Mouse (Mus musculus) gastrocnemius, postnatal 4 days (tissue): ENCODE results near the gene Mxi1. TPM values are rescaled to one million over a fixed set of nuclear protein-coding genes. Genes with fewer than 3 reads are reported as not detected.
A peak's percentile ranks its signal among the peaks of the same experiment; 100 is the strongest.

Source experiments
- DNase-seq, 2 experiments: peaks; one replicate each; pipeline ENCODE4 v3.0.0; 2021 to 2022; ENCODE audit warnings: low spot score in 2 of 2, mixed read lengths in 2 of 2
- long read RNA-seq, 2 experiments: library from polyadenylated mRNA; stranded (forward); transcript quantifications; one replicate each; pipeline ENCODE4 v2.0.0; 2021
- total RNA-seq, 2 experiments: library from RNA; stranded (reverse); gene quantifications; 2 replicates each; pipeline ENCODE4 v1.2.3; 2021

Mxi1 gene
- total RNA-seq = 10 to 100 TPM; 27.0 to 28.4 TPM
- long read RNA-seq, experiment 1, transcript Mxi1-203 (6 exons, 2,340 nt) = major isoform, 25 of 42 reads
- long read RNA-seq, experiment 1, transcript Mxi1-201 (6 exons, 2,627 nt) = minor isoform, 11 of 42 reads
- long read RNA-seq, experiment 1, partial matches to known transcripts = 2 of 42 reads
- long read RNA-seq, experiment 1, other reads (novel, unspliced or antisense) = 4 of 42 reads
- long read RNA-seq, experiment 2, full-length matches to known transcripts = 53 of 59 reads
- long read RNA-seq, experiment 2, partial matches to known transcripts = 3 of 59 reads
- long read RNA-seq, experiment 2, other reads (novel, unspliced or antisense) = 3 of 59 reads

DNA sequence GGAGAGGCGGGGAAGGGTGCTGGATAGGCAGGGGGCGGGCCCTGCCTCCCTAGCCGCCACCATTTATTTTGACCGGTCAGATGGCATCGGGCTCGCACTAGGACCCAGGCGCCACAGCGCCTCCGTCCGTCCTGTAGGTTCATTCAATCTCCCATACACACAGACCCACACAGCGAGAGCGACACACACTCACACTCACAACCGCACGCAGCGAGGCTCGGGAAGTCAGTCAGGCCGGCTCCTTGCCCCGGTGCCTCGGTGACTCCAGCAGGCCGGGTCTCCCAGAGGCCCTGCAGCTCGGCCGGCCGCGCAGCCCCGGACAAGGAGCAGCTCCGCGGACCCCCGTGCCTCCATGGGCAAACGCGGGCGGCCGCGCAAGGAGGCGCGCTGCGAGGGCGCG is at the start of gene Mxi1:
Mxi1 (plus strand) TSS at position 171 of the 400 bp plus-strand sequence.
- DNase-seq = peak; percentile 55 to 71

DNA sequence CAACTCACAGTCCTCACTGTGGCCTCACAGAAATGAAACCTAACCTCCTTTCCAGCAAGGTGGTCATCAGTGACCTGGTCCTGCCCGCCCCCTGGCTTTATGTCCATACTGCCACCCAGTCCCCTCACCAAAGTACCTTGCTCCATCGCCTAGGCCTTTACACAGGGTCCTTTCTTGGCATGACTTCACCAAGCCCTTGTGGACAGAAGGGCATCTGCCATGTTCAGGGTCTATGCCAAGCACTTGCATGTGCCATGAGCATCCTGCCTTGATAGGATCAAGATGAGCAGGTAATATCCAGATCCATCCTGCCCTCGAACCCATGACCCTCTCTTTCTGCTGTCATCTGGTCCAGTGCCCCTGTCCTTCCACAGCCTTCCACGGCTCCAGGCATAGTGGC is 49.5 kb upstream of the Mxi1 start:
- DNase-seq = no peak

DNA sequence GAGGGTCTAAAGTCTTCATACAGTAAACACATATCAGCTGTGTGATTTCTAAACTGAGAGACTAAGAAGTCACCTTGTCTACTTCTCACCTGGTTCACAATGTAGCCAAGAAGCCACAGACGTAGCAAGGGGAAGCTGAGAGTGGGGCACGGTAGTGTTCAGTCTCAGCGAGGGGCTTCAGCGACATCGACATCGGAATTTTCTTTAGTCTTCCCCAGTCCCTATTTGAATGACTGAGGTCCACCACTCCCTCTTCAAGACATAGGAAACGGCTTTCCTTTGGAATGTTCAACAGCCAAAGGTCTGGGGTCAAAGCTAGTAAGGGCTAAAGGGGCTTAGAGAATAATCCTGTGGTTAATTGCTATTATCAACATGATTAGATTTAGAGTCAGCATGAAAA is 48.3 kb upstream of the Mxi1 start:
- DNase-seq = no peak

DNA sequence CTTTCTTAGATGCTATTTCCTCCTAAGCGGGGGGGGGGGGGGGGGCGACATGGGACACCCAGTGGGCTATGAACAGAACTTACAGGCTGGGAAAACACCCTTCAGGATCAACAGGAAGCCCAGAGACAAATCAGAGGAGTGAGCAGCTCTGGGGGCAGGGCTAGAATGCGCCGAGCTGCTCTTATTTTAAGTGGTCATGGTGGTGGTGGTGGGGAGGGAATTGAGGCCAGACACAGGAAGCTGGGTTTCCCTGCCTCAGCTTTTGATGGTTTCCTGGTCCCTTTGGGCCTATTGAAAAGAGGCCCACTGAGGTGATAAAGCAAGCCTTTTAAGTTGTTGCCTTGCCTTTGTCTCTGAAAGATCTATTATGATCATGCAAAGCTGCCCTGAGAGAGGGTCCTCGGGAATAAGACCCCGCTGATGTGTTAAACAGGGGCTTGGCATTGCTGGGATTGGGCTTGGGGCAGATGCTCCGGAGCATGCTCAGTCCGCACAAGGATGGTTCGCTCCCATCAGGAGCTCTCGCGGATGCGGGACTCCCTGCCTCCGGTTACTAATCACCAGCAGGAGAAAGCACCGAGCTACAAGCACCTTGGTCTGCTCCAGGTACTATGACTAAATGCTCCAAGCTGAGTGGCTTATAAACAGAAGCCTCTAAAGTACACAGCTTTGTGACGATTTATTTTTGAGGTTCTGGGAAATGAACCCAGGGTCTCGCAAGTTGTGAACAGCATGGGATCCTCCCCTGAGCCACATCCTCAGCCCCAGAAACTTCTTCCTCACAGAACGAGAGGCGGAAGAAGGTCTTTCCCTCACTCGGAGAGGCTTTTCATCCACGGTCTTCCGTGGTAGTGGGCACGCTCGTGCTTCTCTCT is 46.2 kb upstream of the Mxi1 start:
- no peak for DNase-seq

DNA sequence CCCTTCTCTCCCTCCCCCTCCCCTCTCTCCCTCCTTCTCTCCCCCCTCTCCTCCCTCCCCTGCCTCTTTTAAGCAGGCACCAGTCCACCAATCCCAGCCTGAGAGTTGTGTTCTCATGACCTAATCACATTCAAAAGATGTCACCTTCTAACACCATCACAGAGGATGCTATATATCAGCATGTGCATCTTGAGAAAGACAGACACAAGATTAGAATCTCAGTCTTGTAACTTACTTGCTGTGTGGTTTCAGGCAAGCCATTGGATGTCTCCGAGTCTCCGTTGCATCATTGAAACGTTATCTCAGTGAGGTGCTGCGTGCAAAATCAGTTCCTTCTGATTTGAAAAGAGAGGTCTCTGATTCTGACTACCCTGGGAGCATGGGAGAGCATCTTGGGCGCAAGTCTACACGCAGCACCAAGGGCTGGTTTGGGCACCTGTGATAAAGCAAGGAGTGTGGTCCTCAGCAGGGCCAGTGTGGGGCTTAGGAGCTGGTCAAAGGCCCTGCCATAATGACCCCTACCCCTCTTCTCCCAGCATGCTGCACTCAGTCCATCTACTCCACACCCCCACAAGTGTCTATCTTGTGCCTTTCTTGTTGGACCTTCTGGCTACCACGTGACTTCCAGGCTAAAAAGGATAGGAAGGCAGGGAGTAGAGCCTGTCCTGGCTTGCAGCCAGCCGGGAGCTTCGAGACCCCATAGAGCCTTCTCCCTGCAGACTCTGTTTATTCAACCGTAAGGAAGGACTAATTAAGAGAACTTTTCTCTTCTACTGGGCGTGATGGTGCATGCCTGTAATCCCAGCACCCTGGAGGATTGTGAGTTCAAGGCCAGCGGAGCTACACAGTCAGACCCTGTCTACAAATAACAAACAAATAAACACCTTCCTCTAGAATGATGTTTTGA is 45.2 kb upstream of the Mxi1 start:
- DNase-seq = no peak

DNA sequence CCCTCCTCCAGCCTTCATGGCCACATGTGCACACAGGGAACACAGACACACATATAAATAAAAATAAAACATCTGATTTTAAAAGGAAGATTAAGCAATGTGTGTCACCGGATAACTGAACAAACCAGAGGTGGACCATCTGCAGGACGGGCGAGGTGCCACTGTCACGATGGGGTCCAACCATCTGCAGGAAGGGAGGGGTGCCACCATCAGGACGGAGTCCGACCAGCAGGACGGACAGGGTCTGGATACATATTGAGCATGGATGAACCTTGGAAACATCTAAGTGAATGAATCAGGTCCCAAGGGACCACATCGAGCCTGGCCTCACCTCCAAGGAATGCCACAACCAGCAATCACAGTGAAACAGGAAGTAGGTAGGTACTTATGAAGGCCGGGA is 43.0 kb upstream of the Mxi1 start:
- DNase-seq = no peak

DNA sequence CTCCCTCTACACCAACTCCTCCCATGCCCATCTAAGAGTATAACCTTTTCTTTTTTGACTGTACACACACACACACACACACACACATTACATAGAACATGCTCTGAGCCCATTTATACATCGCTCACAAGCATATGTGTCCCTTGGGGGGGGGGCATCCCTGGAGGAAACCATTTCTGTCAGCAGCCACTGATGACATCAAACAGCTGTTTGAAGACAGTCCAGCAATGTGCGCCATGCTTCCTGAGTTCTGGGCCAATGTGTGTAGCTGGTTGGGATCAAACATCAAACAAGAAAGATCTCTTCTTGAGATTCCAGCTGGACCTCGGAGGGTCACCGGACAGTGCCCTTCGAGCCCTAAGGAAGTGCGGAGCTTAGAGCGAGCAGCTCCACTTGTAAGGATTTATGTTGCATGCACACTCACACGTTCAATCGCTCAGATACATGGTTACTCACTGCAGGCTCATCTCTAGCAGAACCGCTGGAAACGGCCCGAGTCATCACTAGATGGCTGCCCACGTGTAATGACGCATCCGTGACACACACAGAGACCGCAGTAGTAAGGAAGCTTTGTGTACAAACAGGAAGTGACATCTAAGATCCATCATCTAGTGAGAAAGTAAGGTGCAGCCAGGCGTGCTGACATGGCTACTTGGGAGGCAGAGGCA is 37.1 kb upstream of the Mxi1 start:
- DNase-seq = no peak

DNA sequence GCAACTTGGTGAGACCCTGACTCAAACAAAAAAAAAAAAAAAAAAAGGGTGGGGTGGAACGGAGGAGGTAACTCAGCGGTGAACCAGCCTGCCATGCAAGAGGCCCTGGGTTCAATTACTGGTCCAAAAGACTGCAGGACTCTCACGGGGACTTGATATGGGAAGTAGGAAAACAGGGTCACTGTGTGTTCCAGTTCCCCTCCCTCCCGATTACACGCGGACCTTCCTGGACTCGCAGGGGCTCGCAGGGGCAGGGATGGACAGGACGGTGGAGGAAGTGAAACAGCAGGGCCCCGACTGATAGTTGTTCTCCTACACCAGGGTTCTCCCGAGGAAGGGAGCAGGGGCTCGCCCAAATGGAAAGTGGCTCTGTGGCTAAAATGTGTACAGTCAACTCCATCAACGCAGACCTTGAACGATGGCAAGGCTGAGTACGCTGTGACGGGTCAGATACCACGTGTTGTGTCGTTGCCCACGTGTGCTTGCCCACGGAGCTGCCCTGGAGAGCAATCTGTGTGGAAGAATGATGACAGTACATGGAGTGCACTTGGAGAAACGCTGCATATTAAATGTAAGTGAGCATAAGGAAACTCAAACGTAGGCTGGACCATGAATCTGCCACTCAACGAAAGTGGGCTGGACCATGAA is 36.4 kb upstream of the Mxi1 start:
- DNase-seq = no peak

DNA sequence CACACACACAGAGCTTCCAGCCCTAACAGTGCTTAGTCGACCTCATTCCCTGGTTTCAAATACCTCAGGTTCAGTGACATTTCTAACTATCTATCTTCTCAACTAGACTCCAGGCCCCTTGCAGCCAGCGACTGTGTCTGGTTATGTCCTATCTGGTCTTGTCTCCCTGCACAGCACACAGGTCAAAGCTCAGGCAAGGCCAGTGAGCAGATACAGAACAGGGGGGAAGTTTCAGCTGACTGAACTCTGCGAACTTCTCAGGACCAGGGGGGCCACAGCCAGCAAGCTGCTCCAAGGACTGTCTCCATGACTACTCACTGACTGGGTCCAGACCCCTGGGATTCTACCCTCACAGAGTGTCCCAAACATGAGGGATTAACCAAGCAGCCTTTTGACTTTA is 35.1 kb upstream of the Mxi1 start:
- DNase-seq = no peak

DNA sequence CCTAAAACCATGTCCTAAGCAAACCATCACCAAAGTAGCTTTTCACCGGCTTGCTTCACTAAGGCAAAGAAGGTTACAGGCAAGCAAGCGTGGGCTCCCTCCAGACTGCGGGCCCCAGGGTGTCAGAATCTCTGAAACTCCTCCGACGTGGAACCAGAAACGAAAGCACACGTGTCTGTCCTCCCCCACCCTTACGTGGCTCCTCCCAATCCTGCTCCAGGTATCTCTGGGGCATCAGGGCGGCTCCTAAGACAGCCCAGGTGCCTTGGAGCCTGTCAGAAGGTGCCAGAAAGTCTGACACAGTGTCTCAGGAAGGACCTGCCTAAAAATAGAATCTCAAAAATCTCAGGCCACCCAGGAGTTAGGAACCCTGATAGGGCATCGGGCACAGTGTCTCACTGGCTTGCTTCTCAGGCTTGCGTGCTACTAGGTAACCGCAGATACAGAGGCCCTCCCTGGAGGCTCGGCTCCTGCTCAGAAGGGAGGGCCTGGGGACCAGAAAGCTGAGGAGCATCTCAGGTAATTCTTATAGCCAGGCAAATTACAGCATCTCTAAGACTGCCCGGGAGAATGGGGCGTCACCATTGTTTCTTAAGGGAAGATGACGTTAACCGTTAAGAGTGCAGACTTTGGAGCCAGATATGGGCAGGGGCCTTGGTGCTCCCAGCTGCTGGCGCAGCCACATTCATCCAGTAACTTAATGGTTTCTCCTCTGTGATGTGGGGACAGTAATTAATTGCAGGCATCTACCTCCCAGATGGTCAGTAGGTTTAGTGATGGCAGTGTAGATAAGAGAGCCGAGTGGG is 33.2 kb upstream of the Mxi1 start:
- DNase-seq = no peak

DNA sequence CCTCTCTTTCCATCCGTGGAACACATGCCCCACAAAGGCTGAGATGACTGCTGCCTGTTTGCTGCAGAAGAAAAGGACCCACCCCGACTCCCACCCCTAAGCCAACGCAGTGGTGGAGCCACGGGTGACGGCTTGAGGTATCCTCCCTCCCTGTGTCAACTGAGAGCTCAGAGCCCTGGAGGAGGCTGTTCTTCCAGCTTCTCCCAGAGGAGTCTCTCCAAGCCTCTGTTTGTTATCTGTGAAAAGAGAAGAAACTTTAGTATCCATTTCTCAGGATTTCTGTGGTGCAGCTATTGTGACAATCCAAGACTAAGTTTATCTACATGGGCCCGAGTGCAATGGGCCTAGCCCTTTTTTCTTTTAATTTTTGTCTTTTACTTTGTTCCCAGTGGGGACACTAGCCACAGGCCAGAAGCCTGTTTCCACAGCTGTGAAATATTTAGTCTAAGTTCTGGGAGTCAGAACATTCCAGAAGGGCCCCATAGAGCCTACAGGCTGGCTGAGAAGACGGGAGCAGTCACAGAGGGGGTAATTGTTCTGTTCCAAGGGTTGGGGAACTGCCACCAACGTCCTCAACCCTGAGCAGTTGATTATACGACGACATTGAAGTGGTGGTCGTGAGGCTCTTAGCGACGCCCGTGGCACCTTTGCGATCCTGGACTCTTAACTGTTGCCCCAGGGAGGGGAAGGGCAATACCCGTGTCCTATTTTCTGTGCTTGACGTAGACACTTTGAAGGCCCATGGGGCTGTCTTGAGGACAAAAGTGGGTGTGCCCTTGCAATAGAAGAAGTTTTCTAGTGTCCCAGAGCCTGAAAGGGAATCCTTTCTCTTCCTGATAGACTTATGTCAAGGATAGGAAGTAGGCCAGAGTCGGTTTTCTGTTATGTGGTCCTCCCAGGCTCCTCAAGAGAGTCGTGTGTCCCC is 31.6 kb upstream of the Mxi1 start:
- no peak for DNase-seq

DNA sequence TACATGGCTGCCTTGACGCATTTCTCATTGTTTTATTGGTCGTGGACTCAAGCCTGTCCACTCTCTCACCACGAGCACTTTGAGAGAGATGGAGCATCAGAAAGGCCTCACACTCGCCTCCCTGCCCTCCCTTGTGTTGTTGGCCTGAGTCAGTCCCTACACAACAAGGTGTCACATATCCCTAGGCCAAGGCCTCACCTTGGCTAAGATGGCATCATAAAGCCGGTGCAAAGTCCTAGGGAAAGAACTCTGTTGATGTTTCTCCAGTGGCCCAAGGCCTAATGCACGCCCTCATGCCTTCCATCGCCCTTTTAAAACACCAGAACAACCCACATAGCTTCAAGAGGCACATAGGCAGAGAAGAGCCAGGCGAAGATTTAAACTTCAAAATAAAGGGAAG is 30.1 kb upstream of the Mxi1 start:
- no peak for DNase-seq

DNA sequence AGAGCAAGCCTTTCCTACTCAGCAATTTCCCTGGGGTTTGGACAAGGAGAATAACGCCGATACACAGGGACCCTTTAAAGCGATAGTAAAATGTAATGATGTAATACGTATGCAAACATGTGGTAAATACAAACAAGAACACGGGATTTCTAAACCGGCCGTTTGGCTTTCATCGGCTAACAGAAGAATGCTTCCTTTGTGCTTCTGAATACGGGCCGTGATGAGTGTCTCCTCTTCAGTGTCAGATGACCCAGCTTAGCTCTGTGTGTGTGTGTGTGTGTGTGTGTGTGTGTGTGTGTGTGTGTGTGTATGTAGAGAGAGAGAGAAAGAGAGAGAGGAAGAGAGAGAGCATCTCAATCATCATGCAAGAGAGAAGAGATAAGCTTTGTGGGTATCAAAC is 27.7 kb upstream of the Mxi1 start:
- DNase-seq = no peak

DNA sequence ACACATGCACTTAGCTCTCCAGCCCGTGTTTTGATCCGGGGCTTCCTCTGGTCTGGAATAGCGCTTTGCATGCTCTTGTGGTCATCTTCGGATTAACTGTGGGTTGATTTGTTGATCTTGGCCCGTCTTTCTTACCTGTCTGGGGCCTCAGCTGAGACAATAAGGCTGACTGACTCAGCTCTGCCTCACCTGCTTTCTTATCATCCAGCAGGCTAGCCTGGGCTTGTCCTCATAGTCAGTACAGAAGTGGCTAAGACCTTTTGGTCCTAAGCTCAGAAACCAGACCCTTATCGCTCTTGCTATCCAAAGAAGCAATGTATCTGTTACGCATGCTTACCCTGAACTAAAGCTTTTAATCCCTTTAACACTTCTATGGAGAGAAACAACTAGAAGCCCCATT is 26.6 kb upstream of the Mxi1 start:
- no peak for DNase-seq

DNA sequence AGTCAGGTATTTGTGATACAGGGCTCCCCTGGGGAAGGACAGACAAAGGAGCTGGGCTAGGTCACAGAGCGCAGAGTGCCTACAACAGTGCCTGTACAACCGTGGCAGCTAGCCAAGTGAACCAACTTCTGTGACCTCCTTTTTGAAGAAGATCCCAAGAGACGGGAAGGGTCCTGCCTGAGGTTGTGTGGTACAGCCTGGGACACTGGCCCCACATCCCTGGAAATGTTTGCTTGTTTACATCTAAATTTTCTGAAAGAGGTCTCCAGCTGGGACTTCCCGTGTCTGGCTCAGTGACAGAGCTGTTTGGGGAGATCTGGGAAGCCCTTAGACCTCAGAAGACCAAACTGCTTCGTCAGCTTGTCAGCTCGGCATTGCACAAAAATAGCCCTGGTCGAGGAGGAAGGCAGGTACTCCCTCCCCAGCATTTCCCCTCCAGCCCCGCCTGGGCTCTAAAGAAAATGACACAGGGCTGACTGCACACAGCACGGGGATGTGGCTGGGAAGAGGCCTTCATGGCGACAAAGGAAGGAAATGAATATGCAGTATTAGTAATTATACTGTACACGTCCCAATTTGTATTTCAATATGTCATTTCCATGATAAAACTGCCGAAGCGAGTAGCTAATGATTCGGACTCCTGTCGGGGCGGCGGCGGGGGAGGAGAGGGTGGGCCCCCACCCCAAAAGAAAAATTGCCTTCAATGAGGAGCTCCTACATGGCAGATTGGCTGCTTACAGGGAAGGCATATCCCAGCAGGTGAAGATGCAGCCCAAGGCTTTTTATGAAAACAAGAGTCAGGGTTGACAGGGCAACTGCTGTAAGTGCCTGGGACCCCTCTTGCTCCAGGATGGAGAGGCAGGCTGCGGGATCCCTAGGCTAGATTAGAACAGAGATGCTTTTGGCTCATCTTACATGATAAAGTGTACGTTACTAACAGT is 25.8 kb upstream of the Mxi1 start:
- DNase-seq = no peak

DNA sequence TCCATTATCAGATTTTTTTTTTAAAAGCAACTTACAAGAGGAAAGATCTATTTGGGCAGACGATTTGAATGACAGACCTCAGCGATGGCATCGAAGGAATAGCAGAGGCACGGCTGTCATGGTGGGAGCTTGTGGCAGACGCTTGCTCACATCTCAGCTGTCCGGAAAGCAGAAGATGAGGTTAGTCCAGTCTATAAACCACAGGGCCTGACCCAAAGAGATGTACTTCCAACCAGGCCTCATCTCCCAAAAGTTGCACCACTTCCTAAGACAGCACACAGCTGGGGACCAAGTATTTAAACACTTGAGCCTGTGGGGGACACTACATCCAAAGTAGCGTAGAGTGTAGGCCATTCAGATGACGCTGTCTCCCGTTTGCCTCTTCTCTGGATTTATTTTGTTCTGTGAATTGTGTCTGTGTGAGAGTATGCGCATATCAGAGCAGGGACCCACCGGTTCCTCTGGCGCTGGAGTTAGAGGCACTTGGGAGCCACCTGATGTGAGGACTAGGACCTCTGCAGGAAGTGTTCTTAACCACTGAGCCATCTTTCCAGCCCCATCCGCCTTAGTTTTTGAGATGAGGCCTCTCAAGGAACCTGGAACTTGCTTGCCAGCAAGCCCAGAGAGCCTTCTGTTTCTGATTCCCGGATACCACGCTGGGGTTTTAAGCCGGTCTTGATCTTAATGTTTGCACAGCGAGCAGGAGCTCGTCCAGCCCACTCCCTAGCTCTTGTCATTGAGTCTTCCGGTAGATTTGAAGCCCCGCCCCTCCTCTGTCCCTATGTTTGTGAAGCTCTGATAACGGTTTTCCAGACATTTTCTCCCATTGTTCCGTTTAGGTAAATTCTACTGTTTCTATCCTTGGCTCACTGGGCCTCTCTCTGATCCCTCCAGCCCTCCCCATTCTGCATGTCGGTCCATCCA is 13.7 kb upstream of the Mxi1 start:
- DNase-seq = no peak
